Mouse (Mus musculus) T-helper 1 cell (primary cell): Measurements from ENCODE around the gene Agpat1.

Source experiments
- in situ Hi-C: fragments of 300-600 bp; cut with MboI, MseI; formaldehyde crosslinking; loops from one replicate; pipeline ENCODE4 v1.15.1; 2025; ENCODE audit warnings: high pct_unique_total_duplicates

Gene Agpat1

GRCm38 (mm10) chr17:34604511-34605237, 612 bp downstream of the Agpat1 start:
- in situ Hi-C loops: loop anchor here (10.0 kb wide), 1 partner anchor 570 kb away; the partner anchor contains the start of genes Col11a2, Rxrb and Slc39a7

- in situ Hi-C loops: loop anchor here (10.0 kb wide), 1 partner anchor 571 kb away; the partner anchor contains the start of genes Col11a2, Rxrb and Slc39a7
Measured at GRCm38 (mm10) chr17:34605609-34606008, 1.5 kb downstream of the Agpat1 start.

- in situ Hi-C loops: loop anchor here (10.0 kb wide), 1 partner anchor 572 kb away; the partner anchor contains the start of genes Col11a2, Rxrb and Slc39a7
Measured at GRCm38 (mm10) chr17:34606186-34607039, 2.4 kb downstream of the Agpat1 start.

- in situ Hi-C loops: loop anchor here (10.0 kb wide), 1 partner anchor 573 kb away; the partner anchor contains the start of genes Col11a2, Rxrb and Slc39a7
Measured at GRCm38 (mm10) chr17:34607997-34608396, 3.9 kb downstream of the Agpat1 start.

GRCm38 (mm10) chr17:34611050-34611449, 7.0 kb downstream of the Agpat1 start:
- in situ Hi-C loops: no loop called here

GRCm38 (mm10) chr17:34613054-34613645, 9.1 kb downstream of the Agpat1 start:
- in situ Hi-C loops: no loop called here

GRCm38 (mm10) chr17:34613830-34614229, 9.8 kb downstream of the Agpat1 start:
- in situ Hi-C loops: no loop called here

- in situ Hi-C loops: loop anchor here (5.0 kb wide), 1 partner anchor 49 kb away; no protein-coding TSS in a partner anchor
Measured at GRCm38 (mm10) chr17:34615871-34616270, 11.8 kb downstream of the Agpat1 start, which contains the start of gene Egfl8. Gene Egfl8, minus strand, starts transcription at chr17:34615971.

- in situ Hi-C loops: loop anchor here (5.0 kb wide), 1 partner anchor 52 kb away; no protein-coding TSS in a partner anchor
Measured at GRCm38 (mm10) chr17:34618999-34619398, 14.9 kb downstream of the Agpat1 start.

- in situ Hi-C loops: no loop called here
Measured at GRCm38 (mm10) chr17:34621006-34621405, 16.9 kb downstream of the Agpat1 start.

- in situ Hi-C loops: no loop called here
Measured at GRCm38 (mm10) chr17:34623161-34623560, 19.1 kb downstream of the Agpat1 start.

GRCm38 (mm10) chr17:34624981-34625380, 20.9 kb downstream of the Agpat1 start:
- in situ Hi-C loops: loop anchor here (25.0 kb wide), 1 partner anchor 487 kb away; the partner anchor contains the start of genes Csnk2b, Gpank1, Ly6g5b and Ly6g5c

- in situ Hi-C loops: loop anchor here (25.0 kb wide), 1 partner anchor 486 kb away; the partner anchor contains the start of genes Csnk2b, Gpank1, Ly6g5b and Ly6g5c
Measured at GRCm38 (mm10) chr17:34626062-34626772, 22.2 kb downstream of the Agpat1 start.

GRCm38 (mm10) chr17:34626773-34627092, 22.7 kb downstream of the Agpat1 start:
- in situ Hi-C loops: loop anchor here (25.0 kb wide), 1 partner anchor 486 kb away; the partner anchor contains the start of genes Csnk2b, Gpank1, Ly6g5b and Ly6g5c

GRCm38 (mm10) chr17:34627093-34627942, 23.3 kb downstream of the Agpat1 start:
- in situ Hi-C loops: loop anchor here (25.0 kb wide), 1 partner anchor 485 kb away; the partner anchor contains the start of genes Csnk2b, Gpank1, Ly6g5b and Ly6g5c

GRCm38 (mm10) chr17:34627943-34628643, 24.0 kb downstream of the Agpat1 start, which contains the start of gene Ppt2:
Gene Ppt2, minus strand, starts transcription at chr17:34628510.
- in situ Hi-C loops: loop anchor here (25.0 kb wide), 1 partner anchor 484 kb away; the partner anchor contains the start of genes Csnk2b, Gpank1, Ly6g5b and Ly6g5c

- in situ Hi-C loops: loop anchor here (25.0 kb wide), 1 partner anchor 484 kb away; the partner anchor contains the start of genes Csnk2b, Gpank1, Ly6g5b and Ly6g5c
Measured at GRCm38 (mm10) chr17:34628644-34628967, 24.5 kb downstream of the Agpat1 start.

GRCm38 (mm10) chr17:34629221-34629751, 25.2 kb downstream of the Agpat1 start, which contains the start of gene Prrt1:
Gene Prrt1, plus strand, starts transcription at chr17:34629533.
- in situ Hi-C loops: loop anchor here (25.0 kb wide), 1 partner anchor 483 kb away; the partner anchor contains the start of genes Csnk2b, Gpank1, Ly6g5b and Ly6g5c
